Mouse (Mus musculus) midbrain, embryonic 16.5 days (tissue): ENCODE results near the gene Abhd2. TPM values are rescaled to one million over a fixed set of nuclear protein-coding genes. Genes with fewer than 3 reads are reported as not detected.

Experiments used
- ATAC-seq: fragments of 200-750 bp; cut with Nextera tagmentation; 2 replicates; pipeline ENCODE4 v1.8.0; 2017; ENCODE audit warnings: moderate TSS enrichment
- H3K27ac ChIP-seq: fragments of 300-500 bp; sonication (generic); 2 replicates; pipeline ENCODE4 v1.5.1; 2014; ENCODE audit warnings: mild to moderate bottlenecking, low read length, mixed read lengths
- H3K27me3 ChIP-seq: fragments of 300-500 bp; sonication (generic); 2 replicates; pipeline ENCODE4 v1.6.1; 2014; ENCODE audit warnings: low read depth, low read length, mixed read lengths; ENCODE audit not compliant: control insufficient read depth, insufficient read depth
- H3K36me3 ChIP-seq: fragments of 300-500 bp; sonication (generic); 2 replicates; pipeline ENCODE4 v1.6.1; 2014; ENCODE audit warnings: mild to moderate bottlenecking, low read length, moderate library complexity, mixed read lengths; ENCODE audit not compliant: control insufficient read depth, insufficient read depth
- H3K4me1 ChIP-seq: fragments of 300-500 bp; sonication (generic); 2 replicates; pipeline ENCODE4 v1.6.1; 2014; ENCODE audit warnings: mild to moderate bottlenecking, low read length, mixed read lengths; ENCODE audit not compliant: control insufficient read depth, insufficient read depth
- H3K4me2 ChIP-seq: fragments of 300-500 bp; sonication (generic); 2 replicates; pipeline ENCODE4 v1.6.1; 2014; ENCODE audit warnings: mild to moderate bottlenecking, low read length, mixed read lengths
- H3K4me3 ChIP-seq: fragments of 300-500 bp; sonication (generic); 2 replicates; pipeline ENCODE4 v1.5.1; 2014; ENCODE audit warnings: low read depth, mild to moderate bottlenecking, low read length, moderate library complexity, mixed read lengths
- H3K9ac ChIP-seq: fragments of 300-500 bp; sonication (generic); 2 replicates; pipeline ENCODE4 v1.6.1; 2014; ENCODE audit warnings: low read depth, low read length, mixed read lengths
- H3K9me3 ChIP-seq: fragments of 300-500 bp; sonication (generic); replicated peaks from 2 replicates; pipeline ENCODE4 v1.6.1; 2014; ENCODE audit warnings: mild to moderate bottlenecking, low read length, mixed read lengths; ENCODE audit not compliant: control insufficient read depth, poor library complexity, severe bottlenecking
- WGBS: fragments of 180-500 bp; shearing (Covaris S2); extraction: QIAGEN DNeasy Blood & Tissue Kit; methylation state at CpG from one replicate; pipeline ENCODE4 v1.1.7; 2014; 5-methylcytosine and 5-hydroxymethylcytosine counted together
- polyA plus RNA-seq: library from polyadenylated mRNA; unstranded; fragments of >200 nt; fragmentation: Nextera tagmentation; extraction: Ambion mirVana; gene quantifications from 2 replicates; pipeline ENCODE4 v1.2.1, GENCODE M21; 2015

Abhd2 gene
- polyA plus RNA-seq, 1 experiment from 2014 or later = 19.3 TPM

DNA sequence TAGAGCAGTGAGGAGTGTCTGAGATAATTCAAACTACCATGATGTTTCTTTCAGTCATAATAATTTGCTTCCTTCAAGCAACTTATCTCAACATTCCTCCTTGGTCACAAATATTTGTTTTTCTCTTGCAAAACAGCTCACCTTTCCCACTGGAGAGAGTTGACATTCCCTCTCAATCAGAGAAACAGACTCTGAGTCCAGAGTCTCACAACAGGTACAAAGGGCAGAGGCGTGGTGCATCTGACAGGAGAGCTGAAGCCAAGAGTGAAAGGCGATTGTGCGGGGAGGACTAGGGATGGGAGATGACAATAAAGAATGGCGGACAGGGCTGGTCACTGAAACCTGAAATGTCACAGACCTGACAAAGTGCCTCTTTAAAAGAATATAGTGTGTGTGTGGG lies 16.3 kb upstream of the Abhd2 start:
- no peak overlapping the region for H3K27ac ChIP-seq
- H3K9me3 ChIP-seq = no peaks in the 10 kb centered on the region
- 95% methylated on average over 4 of the region's 4 CpGs for WGBS
- H3K9ac ChIP-seq = no peak overlapping the region
- no peaks in the 10 kb centered on the region for H3K27me3 ChIP-seq
- no peak for ATAC-seq
- no peak overlapping the region for H3K4me2 ChIP-seq
- H3K36me3 ChIP-seq = no peaks in the 10 kb centered on the region
- no peak overlapping the region for H3K4me3 ChIP-seq
- H3K4me1 ChIP-seq = no peaks in the 10 kb centered on the region

- no peaks in the 10 kb centered on the region for H3K4me1 ChIP-seq
- H3K27ac ChIP-seq = no peak overlapping the region
- ATAC-seq = no peak
- WGBS = 88% methylated on average over 10 of the region's 10 CpGs
- H3K4me3 ChIP-seq = no peak overlapping the region
- no peaks in the 10 kb centered on the region for H3K36me3 ChIP-seq
- H3K27me3 ChIP-seq = no peaks in the 10 kb centered on the region
- H3K9ac ChIP-seq = no peak overlapping the region
- H3K9me3 ChIP-seq = no peaks in the 10 kb centered on the region
- no peak overlapping the region for H3K4me2 ChIP-seq
Observed at GRCm38 (mm10) chr7:79258981-79259542, 13.9 kb upstream of the Abhd2 start.

- H3K27ac ChIP-seq = no peak overlapping the region
- H3K36me3 ChIP-seq = no peaks in the 10 kb centered on the region
- no peak overlapping the region for H3K4me3 ChIP-seq
- no peaks in the 10 kb centered on the region for H3K27me3 ChIP-seq
- no peaks in the 10 kb centered on the region for H3K9me3 ChIP-seq
- no peaks in the 10 kb centered on the region for H3K4me1 ChIP-seq
- WGBS = 80% methylated on average over 8 of the region's 8 CpGs
- H3K4me2 ChIP-seq = no peak overlapping the region
- no peak overlapping the region for H3K9ac ChIP-seq
- no peak for ATAC-seq
Observed at GRCm38 (mm10) chr7:79262478-79262877, 10.5 kb upstream of the Abhd2 start.

- no peak overlapping the region for H3K9ac ChIP-seq
- no peak overlapping the region for H3K4me3 ChIP-seq
- no peaks in the 10 kb centered on the region for H3K36me3 ChIP-seq
- no peak for ATAC-seq
- H3K27ac ChIP-seq = no peak overlapping the region
- no peaks in the 10 kb centered on the region for H3K27me3 ChIP-seq
- no peak overlapping the region for H3K4me2 ChIP-seq
- no peaks in the 10 kb centered on the region for H3K9me3 ChIP-seq
- 87% methylated on average over 3 of the region's 3 CpGs for WGBS
- no peaks in the 10 kb centered on the region for H3K4me1 ChIP-seq
Observed at GRCm38 (mm10) chr7:79263776-79264175, 9.2 kb upstream of the Abhd2 start.

- Histone ChIP-seq H3K4me1 (no peaks in the 10 kb centered on the region), H3K9ac (no peak overlapping the region), H3K4me2 (no peak overlapping the region), H3K4me3 (no peak overlapping the region), H3K9me3 (no peaks in the 10 kb centered on the region), H3K27me3 (no peaks in the 10 kb centered on the region), H3K27ac (no peak overlapping the region), H3K36me3 (no peaks in the 10 kb centered on the region)
- 64% methylated on average over 4 of the region's 4 CpGs for WGBS
- ATAC-seq = no peak
Observed at GRCm38 (mm10) chr7:79266228-79266627, 6.8 kb upstream of the Abhd2 start.

DNA sequence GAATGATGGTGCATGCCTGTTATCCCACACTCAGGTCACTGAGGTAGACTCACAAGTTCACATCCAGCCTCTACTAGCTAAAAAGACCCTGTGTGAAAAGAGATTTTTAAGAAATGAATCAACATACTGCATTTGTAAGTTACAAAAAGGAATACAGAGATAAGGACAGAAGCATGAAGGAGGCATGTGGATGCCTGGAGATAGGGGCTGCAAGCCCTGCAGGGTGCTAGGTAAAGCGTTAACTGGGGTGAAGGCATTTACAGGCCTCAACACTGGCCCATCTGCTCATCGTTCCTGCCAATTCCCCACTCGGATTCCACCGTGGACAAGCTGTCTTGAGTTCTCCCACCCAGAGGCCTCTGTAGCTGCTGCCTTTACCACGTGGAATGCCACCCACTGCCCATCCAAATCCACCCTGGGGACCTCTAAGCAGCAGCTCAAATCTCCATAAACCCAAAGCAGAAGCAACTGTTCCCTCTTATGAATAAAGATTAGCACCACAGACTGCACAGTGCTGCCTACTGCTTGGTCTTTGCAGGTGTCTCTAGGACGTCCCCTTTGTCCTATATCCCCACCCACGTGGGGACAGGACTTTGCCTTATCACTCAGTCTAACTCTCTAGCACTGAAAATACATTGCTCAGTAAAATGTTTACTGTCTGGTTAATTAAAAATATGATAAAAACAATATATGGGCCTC lies 5.2 kb upstream of the Abhd2 start:
- Histone ChIP-seq H3K9me3 (no peaks in the 10 kb centered on the region), H3K27me3 (no peaks in the 10 kb centered on the region), H3K4me1 (peaks cover 3% of the 10 kb centered on the region; the same call in 1 of the 2 replicates), H3K27ac (no peak overlapping the region), H3K36me3 (no peaks in the 10 kb centered on the region), H3K4me2 (no peak overlapping the region), H3K4me3 (no peak overlapping the region), H3K9ac (no peak overlapping the region)
- WGBS = 29% methylated on average over 7 of the region's 7 CpGs
- ATAC-seq = no peak

GRCm38 (mm10) chr7:79268897-79269296 lies 4.1 kb upstream of the Abhd2 start:
- no peak for ATAC-seq
- Histone ChIP-seq H3K4me1 (peaks cover 3% of the 10 kb centered on the region; the same call in 1 of the 2 replicates), H3K4me3 (no peak overlapping the region), H3K27me3 (no peaks in the 10 kb centered on the region), H3K27ac (no peak overlapping the region), H3K4me2 (no peak overlapping the region), H3K9me3 (no peaks in the 10 kb centered on the region), H3K9ac (no peak overlapping the region), H3K36me3 (no peaks in the 10 kb centered on the region)
- 93% methylated on average over 8 of the region's 8 CpGs for WGBS

GRCm38 (mm10) chr7:79269411-79269810 lies 3.6 kb upstream of the Abhd2 start:
- no peaks in the 10 kb centered on the region for H3K9me3 ChIP-seq
- no peak for ATAC-seq
- H3K27me3 ChIP-seq = no peaks in the 10 kb centered on the region
- H3K4me2 ChIP-seq = no peak overlapping the region
- no peak overlapping the region for H3K27ac ChIP-seq
- no peak overlapping the region for H3K9ac ChIP-seq
- peaks cover 7% of the 10 kb centered on the region for H3K4me1 ChIP-seq
- 48% methylated on average over 8 of the region's 8 CpGs for WGBS
- H3K36me3 ChIP-seq = no peaks in the 10 kb centered on the region
- no peak overlapping the region for H3K4me3 ChIP-seq

DNA sequence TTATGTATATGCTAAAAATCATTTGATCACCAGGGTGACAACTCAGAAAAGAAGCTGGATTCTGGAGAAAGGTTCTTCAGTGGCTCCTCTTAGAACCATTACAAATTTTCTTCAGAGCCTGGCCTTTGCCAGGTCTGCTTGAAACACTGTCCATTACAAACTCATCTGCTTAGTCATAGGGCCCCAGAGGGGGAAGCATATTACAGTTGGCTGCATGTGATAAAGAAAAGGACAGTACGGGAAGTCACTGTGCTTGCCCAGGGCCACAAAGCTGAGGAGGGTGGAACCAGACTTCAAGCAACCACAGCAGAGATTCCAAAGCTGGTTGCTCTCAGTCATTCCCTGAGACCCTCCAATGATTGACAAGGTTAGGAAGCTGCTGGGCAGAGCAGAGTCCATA lies 3.1 kb upstream of the Abhd2 start:
- Histone ChIP-seq H3K4me1 (peaks cover 11% of the 10 kb centered on the region), H3K9ac (no peak overlapping the region), H3K4me3 (no peak overlapping the region), H3K4me2 (no peak overlapping the region), H3K27me3 (no peaks in the 10 kb centered on the region), H3K36me3 (no peaks in the 10 kb centered on the region), H3K9me3 (no peaks in the 10 kb centered on the region), H3K27ac (no peak overlapping the region)
- no peak for ATAC-seq
- WGBS = 83% methylated on average over 1 of the region's 1 CpGs
